Mouse (Mus musculus) midbrain, embryonic 11.5 days (tissue): ENCODE data around the gene Nkx2-5. TPM values are rescaled to one million over a fixed set of nuclear protein-coding genes. Genes with fewer than 3 reads are reported as not detected.
A peak's percentile ranks its signal among the peaks of the same experiment; 100 is the strongest.

Experiments
- ATAC-seq: fragments of 200-750 bp; cut with Nextera tagmentation; 2 replicates; pipeline ENCODE4 v1.8.0; 2017; ENCODE audit warnings: moderate TSS enrichment, moderate library complexity; ENCODE audit not compliant: low FRiP score
- DNase-seq: peaks from one replicate; pipeline ENCODE4 v3.0.0; 2015; ENCODE audit warnings: low spot score; ENCODE audit errors: missing footprints
- H3K27ac ChIP-seq: fragments of 300-500 bp; sonication (generic); 2 replicates; pipeline ENCODE4 v1.5.1; 2014; ENCODE audit warnings: low read depth, low read length
- H3K27me3 ChIP-seq: fragments of 300-500 bp; sonication (generic); 2 replicates; pipeline ENCODE4 v1.6.1; 2014; ENCODE audit warnings: mild to moderate bottlenecking, low read length, moderate library complexity, mixed read lengths; ENCODE audit not compliant: control insufficient read depth, insufficient read depth
- H3K36me3 ChIP-seq: fragments of 300-500 bp; sonication (generic); 2 replicates; pipeline ENCODE4 v1.6.1; 2014; ENCODE audit warnings: mild to moderate bottlenecking, low read length, moderate library complexity, mixed read lengths; ENCODE audit not compliant: control insufficient read depth, insufficient read depth
- H3K4me1 ChIP-seq: fragments of 300-500 bp; sonication (generic); 2 replicates; pipeline ENCODE4 v1.6.1; 2014; ENCODE audit warnings: low read length; ENCODE audit not compliant: control insufficient read depth, insufficient read depth
- H3K4me2 ChIP-seq: fragments of 300-500 bp; sonication (generic); 2 replicates; pipeline ENCODE4 v1.6.1; 2014; ENCODE audit warnings: mild to moderate bottlenecking, moderate library complexity
- H3K4me3 ChIP-seq: fragments of 300-500 bp; sonication (generic); 2 replicates; pipeline ENCODE4 v1.5.1; 2014; ENCODE audit warnings: low read depth, low read length
- H3K9ac ChIP-seq: fragments of 300-500 bp; sonication (generic); 2 replicates; pipeline ENCODE4 v1.6.1; 2014; ENCODE audit warnings: low read length
- H3K9me3 ChIP-seq: fragments of 300-500 bp; sonication (generic); 2 replicates; pipeline ENCODE4 v1.6.1; 2016; ENCODE audit warnings: low read length; ENCODE audit not compliant: control insufficient read depth
- WGBS: fragments of 180-500 bp; shearing (Covaris S2); extraction: QIAGEN DNeasy Blood & Tissue Kit; methylation state at CpG from one replicate; pipeline ENCODE4 v1.1.7; 2014; 5-methylcytosine and 5-hydroxymethylcytosine counted together
- polyA plus RNA-seq: library from polyadenylated mRNA; unstranded; fragments of >200 nt; fragmentation: Nextera tagmentation; extraction: Ambion mirVana; gene quantifications from 2 replicates; pipeline ENCODE4 v1.2.1, GENCODE M21; 2014

The Nkx2-5 gene
- polyA plus RNA-seq, 1 experiment from 2014 or later: not detected

GRCm38 (mm10) chr17:26802886-26803285 lies 41.9 kb downstream of the Nkx2-5 start:
- no peak overlapping the region for H3K4me3 ChIP-seq
- no peak overlapping the region for H3K4me2 ChIP-seq
- no peaks in the 10 kb centered on the region for H3K9me3 ChIP-seq
- WGBS: 86% methylated on average over 3 of the region's 3 CpGs
- no peaks in the 10 kb centered on the region for H3K27me3 ChIP-seq
- ATAC-seq (no peak), DNase-seq (no peak)
- no peaks in the 10 kb centered on the region for H3K36me3 ChIP-seq
- no peaks in the 10 kb centered on the region for H3K4me1 ChIP-seq
- H3K27ac ChIP-seq: no peak overlapping the region
- H3K9ac ChIP-seq: no peak overlapping the region

DNA sequence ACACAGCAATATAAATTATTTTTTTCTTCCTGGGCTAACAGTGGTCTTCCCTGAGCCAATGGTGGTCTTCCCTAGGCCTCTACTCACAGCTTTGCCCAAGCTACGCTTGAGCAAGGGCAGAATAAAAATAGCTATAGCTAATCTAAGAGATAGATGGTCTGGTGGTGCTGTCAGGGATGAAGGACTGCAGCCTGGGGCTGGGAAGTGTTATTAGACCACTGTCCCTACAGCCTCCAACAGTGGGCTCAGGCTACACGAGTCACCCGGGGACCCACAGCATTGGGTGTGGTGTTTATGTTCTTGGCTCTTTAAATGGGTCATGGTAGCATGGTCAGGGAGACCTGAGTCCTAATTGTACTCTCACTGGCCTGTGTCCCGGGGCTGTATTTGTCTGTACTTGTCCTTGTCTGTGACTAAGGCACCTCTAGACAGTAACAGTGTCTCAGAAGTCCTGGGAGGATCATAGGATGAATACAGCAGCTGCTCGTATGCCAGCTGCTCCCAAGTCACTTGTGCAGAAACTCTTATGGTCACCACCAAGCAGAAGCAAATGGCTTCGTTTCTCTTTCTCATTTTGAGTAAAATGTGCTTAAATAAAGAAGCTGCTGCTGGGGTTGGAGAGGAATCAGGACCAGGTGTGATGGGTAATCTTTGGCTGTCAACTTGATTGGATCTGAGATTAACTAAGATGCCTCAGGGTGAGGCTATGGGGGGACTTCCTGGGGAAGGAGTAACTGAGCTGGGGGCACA lies 47.3 kb downstream of the Nkx2-5 start:
- 78% methylated on average over 6 of the region's 6 CpGs for WGBS
- DNase-seq: no peak

GRCm38 (mm10) chr17:26795386-26795785 lies 49.4 kb downstream of the Nkx2-5 start:
- ATAC-seq (no peak), DNase-seq (no peak)
- 74% methylated on average over 7 of the region's 7 CpGs for WGBS

More for the DNA sequence above, 47.3 kb downstream of the Nkx2-5 start:
- H3K27me3 ChIP-seq: no peaks in the 10 kb centered on the region
- H3K36me3 ChIP-seq: no peaks in the 10 kb centered on the region
- H3K9ac ChIP-seq: no peak overlapping the region
- H3K4me1 ChIP-seq: no peaks in the 10 kb centered on the region
- no peak for ATAC-seq
- no peak overlapping the region for H3K27ac ChIP-seq
- H3K4me2 ChIP-seq: no peak overlapping the region
- no peaks in the 10 kb centered on the region for H3K9me3 ChIP-seq
- no peak overlapping the region for H3K4me3 ChIP-seq

GRCm38 (mm10) chr17:26794744-26795143 lies 50.1 kb downstream of the Nkx2-5 start:
- no peaks in the 10 kb centered on the region for H3K27me3 ChIP-seq
- no peak overlapping the region for H3K4me3 ChIP-seq
- WGBS: 20% methylated on average over 3 of the region's 3 CpGs
- ATAC-seq (no peak), DNase-seq (peak; percentile 86)
- H3K4me2 ChIP-seq: no peak overlapping the region
- H3K9me3 ChIP-seq: no peaks in the 10 kb centered on the region
- H3K9ac ChIP-seq: no peak overlapping the region
- H3K27ac ChIP-seq: no peak overlapping the region
- no peaks in the 10 kb centered on the region for H3K4me1 ChIP-seq
- peaks cover 8% of the 10 kb centered on the region; the same call in 1 of the 2 replicates for H3K36me3 ChIP-seq

More at GRCm38 (mm10) chr17:26795386-26795785, 49.4 kb downstream of the Nkx2-5 start:
- no peaks in the 10 kb centered on the region for H3K27me3 ChIP-seq
- H3K27ac ChIP-seq: no peak overlapping the region
- H3K9ac ChIP-seq: no peak overlapping the region
- peaks cover 8% of the 10 kb centered on the region; the same call in 1 of the 2 replicates for H3K36me3 ChIP-seq
- no peak overlapping the region for H3K4me2 ChIP-seq
- no peak overlapping the region for H3K4me3 ChIP-seq
- H3K9me3 ChIP-seq: no peaks in the 10 kb centered on the region
- H3K4me1 ChIP-seq: no peaks in the 10 kb centered on the region

DNA sequence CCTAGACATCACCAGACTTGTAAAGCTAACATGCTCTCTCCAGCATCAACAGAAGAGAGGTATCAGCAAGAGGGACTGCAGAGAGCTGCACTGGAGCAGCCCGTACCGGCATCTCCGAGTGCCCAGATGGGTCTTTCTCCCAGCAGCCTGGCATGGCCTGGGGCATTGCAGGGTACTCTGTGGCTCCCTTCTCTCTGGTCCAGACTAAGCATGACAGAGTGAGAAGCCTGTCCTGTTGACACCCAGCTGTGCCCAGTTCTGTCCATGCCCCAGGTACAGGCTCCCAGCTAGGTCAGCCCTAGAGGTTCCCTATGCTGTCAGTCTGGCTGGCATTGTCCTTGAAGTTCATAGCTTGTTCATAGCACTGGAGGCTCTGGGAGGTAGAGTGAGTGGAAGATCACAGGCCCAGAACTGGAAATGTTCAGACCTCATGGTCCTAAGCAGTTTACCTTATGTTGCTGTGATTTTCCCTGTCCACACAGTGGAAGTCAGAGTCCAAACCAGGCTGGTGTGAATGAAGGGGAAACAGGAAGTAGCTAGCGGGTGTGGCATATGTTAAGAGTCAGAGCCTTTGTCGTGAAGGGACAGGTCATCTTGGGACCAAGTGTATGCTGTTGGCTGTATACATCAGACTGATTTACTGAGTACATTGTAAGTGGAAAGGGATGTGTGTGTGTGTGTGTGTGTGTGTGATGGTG lies 51.6 kb downstream of the Nkx2-5 start:
- H3K27me3 ChIP-seq: no peaks in the 10 kb centered on the region
- peaks cover 10% of the 10 kb centered on the region; the same call in 1 of the 2 replicates for H3K36me3 ChIP-seq
- H3K4me2 ChIP-seq: no peak overlapping the region
- ATAC-seq: no peak
- H3K4me3 ChIP-seq: no peak overlapping the region
- H3K9ac ChIP-seq: no peak overlapping the region
- H3K9me3 ChIP-seq: no peaks in the 10 kb centered on the region
- DNase-seq: no peak
- no peak overlapping the region for H3K27ac ChIP-seq
- no peaks in the 10 kb centered on the region for H3K4me1 ChIP-seq
- WGBS: 85% methylated on average over 5 of the region's 5 CpGs

DNA sequence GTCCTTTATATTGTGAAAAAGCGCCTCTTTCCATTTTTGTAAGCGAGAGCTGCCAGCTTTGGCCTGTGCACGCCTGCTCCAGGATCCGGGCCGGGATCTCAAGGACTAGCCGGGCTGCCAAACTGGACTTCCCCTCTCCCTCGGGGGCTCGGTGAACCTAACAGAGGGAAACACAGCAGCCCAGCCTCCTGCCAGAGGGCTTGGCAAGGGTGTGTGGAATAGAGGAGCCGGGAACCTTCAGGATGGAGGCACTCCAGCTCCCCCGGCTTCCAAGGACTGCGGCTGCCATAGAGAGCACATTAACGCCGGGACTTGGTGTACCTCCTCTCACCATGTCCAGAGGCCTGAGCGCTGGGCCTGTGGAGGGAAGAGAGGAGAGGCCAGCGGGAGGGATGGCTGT lies 52.7 kb downstream of the Nkx2-5 start:
- 89% methylated on average over 15 of the region's 15 CpGs for WGBS

GRCm38 (mm10) chr17:26791580-26791979 lies 53.2 kb downstream of the Nkx2-5 start:
- ATAC-seq (no peak), DNase-seq (no peak)
- Histone ChIP-seq H3K36me3 (peaks cover 10% of the 10 kb centered on the region), H3K4me2 (no peak overlapping the region), H3K4me3 (no peak overlapping the region), H3K27me3 (no peaks in the 10 kb centered on the region), H3K4me1 (no peaks in the 10 kb centered on the region), H3K27ac (no peak overlapping the region), H3K9ac (no peak overlapping the region), H3K9me3 (no peaks in the 10 kb centered on the region)
- WGBS: 85% methylated on average over 7 of the region's 7 CpGs

More for the DNA sequence above, 52.7 kb downstream of the Nkx2-5 start:
- H3K4me1 ChIP-seq: no peaks in the 10 kb centered on the region
- H3K27me3 ChIP-seq: no peaks in the 10 kb centered on the region
- H3K27ac ChIP-seq: no peak overlapping the region
- peaks cover 10% of the 10 kb centered on the region; the same call in 1 of the 2 replicates for H3K36me3 ChIP-seq
- DNase-seq (no peak), ATAC-seq (no peak)
- H3K4me2 ChIP-seq: no peak overlapping the region
- H3K9ac ChIP-seq: no peak overlapping the region
- H3K9me3 ChIP-seq: no peaks in the 10 kb centered on the region
- H3K4me3 ChIP-seq: no peak overlapping the region

DNA sequence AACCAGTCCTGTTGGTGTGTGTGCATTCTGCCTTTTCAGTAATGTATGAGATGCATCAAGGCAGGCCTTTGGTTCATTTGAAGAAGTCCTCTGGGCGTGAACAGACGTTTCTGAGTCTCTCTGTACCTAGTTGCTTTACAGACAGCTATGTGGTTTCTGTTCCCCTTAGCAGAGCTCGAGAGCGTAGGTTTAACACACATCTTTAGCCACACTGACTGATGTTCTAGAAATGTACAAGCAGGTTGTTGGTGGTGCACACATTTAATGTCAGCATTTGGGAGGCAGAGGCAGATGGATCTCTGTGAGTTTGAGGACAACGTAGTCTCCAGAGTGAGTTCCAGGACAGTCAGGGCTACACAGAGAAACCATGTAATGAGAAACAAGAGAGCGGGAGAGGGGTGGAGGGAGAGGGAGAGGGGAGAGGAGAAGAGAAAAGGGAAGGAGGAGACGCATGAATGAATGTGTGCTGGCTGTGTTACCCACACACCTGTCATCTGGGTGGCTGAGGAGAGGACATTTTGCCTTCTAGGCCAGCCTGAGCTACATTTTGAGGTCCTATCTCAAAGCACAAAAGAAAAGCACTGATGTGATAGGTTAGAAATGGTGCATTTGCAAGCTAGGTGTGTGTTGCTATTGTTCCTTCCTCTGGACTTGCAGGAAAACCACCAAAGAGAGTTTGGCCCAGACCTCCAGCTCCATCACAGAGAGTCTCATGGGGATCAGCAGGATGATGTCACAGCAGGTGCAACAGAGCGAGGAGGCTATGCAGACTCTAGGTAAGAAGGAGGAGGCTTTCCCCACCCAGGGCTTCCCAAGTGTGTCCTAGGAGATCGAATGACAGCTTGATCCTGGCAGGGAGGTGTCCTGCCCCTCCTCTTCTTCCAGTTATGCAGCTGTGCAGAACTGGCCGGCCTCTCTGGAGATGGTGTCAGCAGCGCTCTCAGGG lies 54.3 kb downstream of the Nkx2-5 start:
- WGBS: 93% methylated on average over 11 of the region's 11 CpGs
- Histone ChIP-seq H3K4me2 (no peak overlapping the region), H3K4me3 (no peak overlapping the region), H3K27ac (no peak overlapping the region), H3K9ac (no peak overlapping the region), H3K4me1 (no peaks in the 10 kb centered on the region), H3K36me3 (peaks cover 13% of the 10 kb centered on the region), H3K27me3 (no peaks in the 10 kb centered on the region), H3K9me3 (no peaks in the 10 kb centered on the region)
- ATAC-seq (no peak), DNase-seq (no peak)
